Mouse (Mus musculus): ENCODE measurements around the gene Slc25a26.

- no peak for TF ChIP-seq GATA1 (IDR thresholded peaks at IDR 0.05; ENCODE audit: low read length)
- no peak for TF ChIP-seq TAL1 (IDR thresholded peaks at IDR 0.05; ENCODE audit: low read length)
These were observed 136.9 kb downstream of the Slc25a26 start for GRCm38 (mm10) chr6:94637024-94637434.
